Mouse (Mus musculus) hematopoietic stem cell, adult 5-6 weeks (primary cell): ENCODE measurements around the gene Ptafr. TPM values are rescaled to one million over a fixed set of nuclear protein-coding genes. Genes with fewer than 3 reads are reported as not detected.

Experiments used
- total RNA-seq: library from RNA; stranded (forward); fragments of 172-1452, 232-1000 nt; gene quantifications from 2 replicates; pipeline ENCODE4 v1.2.3, GENCODE M21; 2017

Gene Ptafr
- total RNA-seq, 1 experiment from 2014 or later, result 7.7 TPM

Other genes with a start within 250 kb of the Ptafr start
- 46.6 and 48.4 TPM in 2 replicates for gene Trnau1ap, start 234.5 kb upstream of the Ptafr start, total RNA-seq
- 30.1 and 32.0 TPM in 2 replicates for gene Rcc1, start 210.5 kb upstream of the Ptafr start, total RNA-seq
- gene Phactr4, start 141.6 kb upstream of the Ptafr start, total RNA-seq, result 11.9 and 22.6 TPM in 2 replicates
- 9.3 and 16.6 TPM in 2 replicates for gene Med18, start 100.1 kb upstream of the Ptafr start, total RNA-seq
- 3.9 and 4.0 TPM in 2 replicates for gene Sesn2, start 53.6 kb upstream of the Ptafr start, total RNA-seq
- gene Atpif1, start 30.4 kb upstream of the Ptafr start, total RNA-seq, result 937 and 1,217 TPM in 2 replicates
- 354 and 422 TPM in 2 replicates for gene Dnajc8, start 28.5 kb upstream of the Ptafr start, total RNA-seq
- gene Eya3, start 74.9 kb downstream of the Ptafr start, total RNA-seq, result 25.1 and 26.6 TPM in 2 replicates
- gene Xkr8, start 168.5 kb downstream of the Ptafr start, total RNA-seq, result 4.5 and 8.0 TPM in 2 replicates
- 0.19 and 0.74 TPM in 2 replicates for gene Smpdl3b, start 193.2 kb downstream of the Ptafr start, total RNA-seq
- gene Rpa2, start 204.3 kb downstream of the Ptafr start, total RNA-seq, result 46.5 and 50.1 TPM in 2 replicates
- 9.8 and 12.8 TPM in 2 replicates for gene Themis2, start 232.3 kb downstream of the Ptafr start, total RNA-seq